Mouse (Mus musculus) thymus, adult 18-20 months (tissue): ENCODE results near the gene Hand1.
"Not testable (repeated sequence)": the region's sequence is repeated elsewhere in the genome, so short reads cannot be mapped to it uniquely, and the experiment has no call there.

Source experiments
- DNase-seq, 2 experiments: peaks; one replicate each; pipeline ENCODE4 v3.0.0; 2022; ENCODE audit warnings: mixed read lengths in 2 of 2

Gene Hand1

DNA sequence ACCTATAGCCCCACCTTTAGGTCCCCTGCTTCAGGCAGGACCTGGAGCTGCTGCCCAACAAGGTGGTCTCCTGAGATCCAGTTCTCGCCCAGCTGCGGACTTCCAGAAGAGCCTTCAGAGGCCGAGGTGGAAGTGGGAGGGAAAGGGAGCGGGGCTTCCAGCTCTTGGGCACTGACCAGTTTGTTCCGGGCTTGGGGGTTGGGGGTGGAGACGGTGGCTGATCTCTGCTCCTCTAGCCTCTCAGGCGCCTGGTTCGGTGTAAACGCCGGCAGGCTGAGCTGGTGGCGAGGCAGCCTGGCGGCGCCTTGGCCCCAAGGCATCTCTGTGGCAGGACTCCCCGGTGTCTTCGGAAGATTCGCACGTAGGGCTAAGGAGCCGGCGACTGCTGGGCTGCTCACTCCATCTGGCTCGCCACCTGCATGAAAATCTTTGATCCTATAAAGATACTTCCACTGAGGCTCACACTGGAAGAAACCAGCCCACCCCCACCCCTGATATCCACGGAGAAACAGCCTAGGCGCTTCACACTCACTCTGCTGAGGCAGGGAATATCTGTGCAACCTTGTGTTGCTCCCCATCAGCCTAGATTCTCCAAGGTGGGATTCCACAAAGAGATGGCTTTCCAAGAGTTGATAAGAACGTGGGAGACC, at the start of gene Hand1:
Gene Hand1 (minus strand): TSS at position 267 of the 650 bp plus-strand sequence.
- DNase-seq: no peak

DNA sequence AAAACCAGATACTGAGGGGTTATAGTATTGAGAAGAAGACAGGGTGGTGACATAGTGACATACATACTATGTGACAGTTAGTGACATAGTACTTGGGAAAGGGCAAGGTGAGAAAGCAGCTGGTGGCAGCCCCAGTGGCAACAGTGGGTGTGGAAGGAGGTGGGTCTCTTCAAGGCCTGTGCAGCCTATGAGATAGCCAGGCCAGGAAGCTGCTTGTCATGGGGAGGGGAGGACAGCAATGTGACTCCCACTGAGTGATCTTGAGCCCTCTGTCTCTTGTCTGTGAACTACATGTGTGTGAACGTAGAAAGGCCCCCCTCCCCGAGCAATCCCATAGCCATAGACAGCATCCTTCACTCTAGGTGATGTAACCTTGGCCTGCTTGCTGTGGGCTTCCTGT, 43.5 kb upstream of the Hand1 start:
- DNase-seq: no peak

DNA sequence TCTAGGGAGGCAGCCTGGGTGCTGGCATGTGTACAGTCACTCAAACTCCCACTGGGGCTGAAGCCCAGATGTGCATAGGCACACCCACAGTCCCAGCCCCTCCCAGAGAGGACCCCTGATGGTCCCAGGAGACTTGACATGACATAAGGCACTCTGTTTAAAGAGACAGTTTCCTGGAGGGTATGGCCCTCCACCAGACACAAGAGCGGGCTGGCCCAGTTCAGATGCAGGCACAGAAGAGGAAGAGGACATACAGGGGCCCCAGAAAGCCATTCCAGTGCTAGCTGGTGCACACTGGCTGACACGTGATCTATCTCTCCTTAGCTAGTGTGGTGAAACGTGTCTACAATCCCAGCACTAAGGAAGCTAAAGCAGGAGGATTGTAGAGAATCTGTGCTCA, 40.4 kb upstream of the Hand1 start:
- DNase-seq: no peak

DNA sequence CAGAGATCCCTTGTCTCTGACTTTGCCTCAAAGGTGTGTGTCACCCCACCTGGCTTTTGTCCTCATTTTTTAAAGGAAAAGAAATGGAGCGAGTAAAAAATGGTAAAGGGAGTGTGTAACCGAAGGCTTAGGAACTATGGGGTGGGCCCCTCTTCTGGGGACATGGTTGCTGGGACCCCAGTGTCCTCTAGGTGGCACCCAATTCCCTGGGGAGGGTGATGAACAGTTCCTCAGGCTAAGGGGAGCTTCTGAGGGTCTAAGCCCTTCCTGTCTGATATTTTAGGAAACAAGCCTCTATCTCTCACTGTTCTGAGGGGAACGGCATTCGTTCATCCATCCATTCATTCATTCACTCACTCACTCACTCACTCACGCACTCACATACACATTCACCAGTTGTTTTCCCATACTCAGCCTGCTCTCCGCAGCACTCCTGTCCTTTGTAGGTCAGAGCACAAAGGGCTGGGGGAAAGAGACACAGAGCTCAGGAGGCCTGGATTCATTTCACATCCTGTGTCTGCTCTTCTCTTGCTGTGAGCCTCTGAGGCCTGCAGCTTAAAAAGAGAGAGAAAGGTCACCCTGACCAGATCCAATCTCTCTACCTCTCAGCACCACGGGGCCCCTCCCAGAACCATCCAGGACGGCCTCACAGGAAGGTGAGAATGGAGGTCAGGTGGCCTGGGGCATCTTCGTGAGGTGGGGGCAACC, 36.3 kb upstream of the Hand1 start:
- DNase-seq: no peak

DNA sequence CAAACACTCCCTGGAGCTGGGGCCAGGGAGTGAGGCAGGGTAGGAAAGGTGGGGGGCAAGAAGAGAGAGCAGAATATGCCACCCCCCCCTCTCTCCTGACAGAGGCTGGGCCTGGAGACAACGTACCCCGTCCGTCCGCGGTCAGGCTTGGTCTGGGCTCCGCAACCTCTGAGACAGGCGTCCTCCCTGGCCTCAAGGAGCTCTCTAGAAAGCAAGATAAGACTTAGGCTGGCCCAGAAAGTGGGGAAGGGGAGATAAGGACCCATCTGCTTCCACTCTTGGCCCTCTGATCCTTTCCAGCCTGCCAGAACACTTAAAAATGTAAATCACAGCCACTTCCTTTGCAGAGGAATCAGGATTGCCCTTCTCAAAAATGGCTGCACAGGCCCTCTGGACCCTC, 33.8 kb upstream of the Hand1 start:
- DNase-seq: no peak

DNA sequence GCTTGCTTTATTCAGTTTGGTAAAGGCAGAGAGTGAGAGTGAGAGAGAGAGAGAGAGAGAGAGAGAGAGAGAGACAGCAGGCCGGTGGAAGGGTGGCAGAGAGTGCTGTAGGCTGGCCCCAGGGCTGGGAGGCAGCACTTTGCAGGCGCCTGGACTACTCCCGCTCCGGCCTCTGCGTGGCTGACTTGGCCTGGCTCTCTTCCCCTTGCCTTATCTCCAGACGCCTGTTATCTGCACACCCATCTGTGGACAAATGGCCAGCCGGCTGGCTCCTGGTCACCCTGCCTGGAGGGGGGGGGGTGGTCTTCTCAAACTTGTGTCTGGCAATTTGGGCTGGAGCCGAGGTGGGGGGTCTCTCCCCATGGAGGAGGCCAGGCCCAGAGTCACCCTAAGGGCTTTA, 32.0 kb upstream of the Hand1 start:
- DNase-seq: no peak

DNA sequence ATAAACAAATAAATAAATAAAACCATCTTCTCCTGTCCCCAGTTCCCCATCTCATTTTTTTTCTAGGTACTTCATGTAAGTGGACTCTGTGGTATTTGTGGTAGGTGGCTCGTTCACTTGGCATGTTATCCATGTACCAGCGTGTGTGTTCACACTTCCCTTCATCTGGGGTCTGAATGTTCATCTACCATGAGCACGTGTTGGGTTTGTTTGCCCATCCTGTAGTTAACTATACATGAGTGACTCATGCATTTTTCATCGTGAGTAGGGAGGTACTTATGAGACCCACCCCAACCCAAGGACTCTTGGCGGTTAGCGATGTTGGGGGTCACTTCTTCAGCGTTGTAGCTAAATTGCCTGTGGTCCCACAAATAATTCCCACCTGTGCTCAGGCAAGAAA, 29.5 kb upstream of the Hand1 start:
- no peak for DNase-seq

DNA sequence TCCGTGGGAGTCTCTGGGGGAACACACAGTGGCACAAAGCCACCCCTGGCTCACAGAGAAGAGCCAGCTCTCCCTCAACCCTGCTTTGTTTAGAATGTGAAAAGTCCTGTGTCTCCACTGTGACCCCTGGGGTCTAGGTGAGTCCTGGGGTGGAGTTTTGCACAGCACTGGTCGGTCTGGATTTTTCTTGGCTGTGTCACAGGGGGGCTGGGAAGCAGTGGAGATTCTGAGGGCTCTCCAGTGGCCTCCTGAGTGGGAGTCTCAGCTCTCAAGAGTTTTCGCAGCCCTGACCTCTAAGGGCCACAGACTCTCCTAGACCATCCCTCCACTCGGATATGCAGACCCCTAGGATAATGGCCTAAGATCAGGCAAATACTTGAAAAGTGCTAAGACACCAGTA, 25.1 kb upstream of the Hand1 start:
- DNase-seq: no peak

DNA sequence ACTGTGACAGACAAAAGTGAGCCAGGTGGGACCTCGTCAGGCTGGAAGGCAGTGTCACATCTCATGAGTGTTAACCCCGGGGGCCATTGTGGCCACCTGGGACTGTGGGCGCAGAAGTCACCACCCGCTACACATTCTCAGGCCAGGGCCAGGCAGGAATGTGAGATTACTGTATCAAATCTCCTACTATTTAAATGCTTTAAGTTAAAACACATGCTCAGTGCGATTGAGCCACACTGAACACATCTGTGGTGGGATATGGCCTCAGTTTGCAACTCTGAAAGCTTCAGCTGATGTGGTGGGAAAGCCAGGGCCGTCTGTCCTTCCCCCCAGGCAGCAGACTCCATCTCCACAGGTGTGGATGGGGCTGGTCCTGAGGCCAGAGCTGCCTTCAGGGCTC, 21.0 kb upstream of the Hand1 start:
- no peak for DNase-seq

DNA sequence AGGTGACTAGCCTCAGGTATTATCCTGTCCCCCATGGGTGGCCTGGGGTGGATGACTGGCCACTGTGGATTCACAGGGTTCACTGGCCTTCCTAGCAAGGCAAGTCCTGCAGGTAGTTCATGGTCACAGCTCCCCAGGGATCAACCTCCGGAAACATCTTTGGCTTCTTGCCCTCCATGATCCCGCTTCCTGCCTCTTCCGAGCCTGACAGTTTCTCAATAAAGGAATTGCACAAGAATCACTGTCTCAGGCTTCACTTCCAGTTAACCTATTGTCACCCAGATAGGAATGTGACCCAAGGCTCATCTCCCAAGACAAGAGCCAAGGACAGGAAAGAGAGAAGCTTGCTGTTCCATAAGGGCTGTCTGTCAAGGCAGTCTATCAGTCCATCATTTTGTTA, 18.3 kb upstream of the Hand1 start:
- no peak for DNase-seq

DNA sequence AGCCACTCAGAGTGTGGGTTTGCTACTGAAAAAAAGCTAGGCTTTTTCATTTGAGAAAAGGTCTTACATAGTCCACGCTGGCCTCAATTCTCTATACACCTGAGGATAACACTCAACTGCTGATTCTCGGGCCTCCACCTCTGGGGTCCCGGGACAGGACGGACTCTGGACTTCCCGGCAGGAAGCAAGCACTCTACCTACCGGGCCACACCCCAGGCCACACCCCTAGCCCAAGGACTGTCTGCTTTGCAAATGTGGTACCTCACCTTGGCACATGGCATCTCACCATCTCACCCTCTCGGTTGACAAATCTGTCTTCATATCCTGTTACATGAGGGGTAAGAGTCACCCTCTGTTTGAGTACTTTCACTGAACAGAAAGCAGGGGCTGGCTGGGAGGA, 17.7 kb upstream of the Hand1 start:
- DNase-seq: no peak

DNA sequence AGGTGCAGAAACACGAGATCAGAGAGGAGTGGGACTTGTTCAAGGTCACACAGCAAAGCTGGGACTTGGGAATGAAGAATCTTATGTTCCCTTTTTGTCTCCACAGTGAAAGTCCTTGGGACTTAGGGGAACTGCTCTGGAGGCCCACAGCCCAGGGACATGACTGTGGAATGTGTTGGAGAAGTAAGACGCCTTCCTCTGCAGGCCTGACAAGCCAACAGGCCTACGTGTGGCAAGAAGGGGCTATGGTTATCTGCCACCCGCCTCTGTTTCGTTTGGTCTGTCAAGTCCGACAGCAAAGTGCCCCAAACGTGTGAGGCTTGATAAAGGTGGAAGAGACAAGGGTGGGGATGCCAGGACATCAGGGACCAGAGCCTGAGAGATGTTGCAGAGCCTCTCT, 14.8 kb upstream of the Hand1 start:
- no peak for DNase-seq

DNA sequence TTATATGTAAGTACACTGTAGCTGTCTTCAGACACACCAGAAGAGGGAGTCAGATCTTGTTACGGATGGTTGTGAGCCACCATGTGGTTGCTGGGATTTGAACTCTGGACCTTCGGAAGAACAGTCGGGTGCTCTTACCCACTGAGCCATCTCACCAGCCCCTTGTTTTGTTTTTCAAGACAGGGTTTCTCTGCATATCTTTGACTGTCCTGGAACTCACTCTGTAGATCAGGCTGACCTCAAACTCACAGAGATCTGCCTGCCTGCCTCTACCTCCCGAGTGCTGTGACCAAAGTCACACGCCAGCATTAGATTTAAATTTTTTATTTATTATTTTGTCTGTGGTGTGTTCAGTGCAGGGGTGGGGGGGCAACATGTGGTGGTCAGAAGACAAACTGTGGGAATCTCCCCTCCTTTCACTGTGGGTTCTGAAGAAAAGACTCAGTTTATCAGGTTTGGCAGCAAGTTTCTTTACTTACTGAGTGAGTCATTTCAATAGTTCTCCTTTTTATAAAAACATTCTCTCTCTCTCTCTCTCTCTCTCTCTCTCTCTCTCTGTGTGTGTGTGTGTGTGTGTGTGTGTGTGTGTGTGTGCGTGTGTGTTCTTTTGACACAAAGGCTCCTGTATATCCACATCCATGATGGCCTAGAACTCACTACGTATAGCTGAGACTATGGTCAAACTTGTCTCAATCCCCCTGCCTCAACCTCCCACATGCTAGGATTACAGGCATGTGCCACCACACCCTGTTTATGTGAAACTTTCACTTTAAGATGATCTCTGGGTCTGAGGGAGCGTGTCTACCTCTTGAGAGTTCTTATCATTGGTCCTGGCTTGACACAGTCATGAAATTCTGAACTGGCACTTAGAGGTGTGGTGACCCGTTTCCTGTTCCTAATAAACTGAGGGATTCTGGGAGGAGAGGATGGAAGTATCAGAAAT, 14.1 kb upstream of the Hand1 start:
- DNase-seq: not testable (repeated sequence)

DNA sequence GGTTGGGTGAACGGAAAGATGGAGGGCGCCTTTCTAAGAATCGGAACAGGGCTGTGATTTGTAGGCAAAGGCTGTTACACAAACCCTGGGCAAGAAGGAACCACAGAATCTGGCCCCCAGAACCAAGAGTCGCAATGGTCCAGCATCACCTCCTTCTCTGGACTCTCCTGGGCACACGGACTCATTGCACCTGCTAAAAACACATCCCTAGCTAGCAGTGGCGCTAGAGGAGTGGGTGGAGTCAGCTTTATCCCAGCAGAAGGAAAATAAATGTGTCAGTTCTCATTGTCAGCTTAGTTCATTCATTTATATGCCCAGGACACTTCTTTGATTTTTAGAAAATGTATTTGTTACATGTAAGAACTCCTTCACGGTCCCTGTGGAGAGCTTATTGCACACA, 8.8 kb upstream of the Hand1 start:
- no peak for DNase-seq

DNA sequence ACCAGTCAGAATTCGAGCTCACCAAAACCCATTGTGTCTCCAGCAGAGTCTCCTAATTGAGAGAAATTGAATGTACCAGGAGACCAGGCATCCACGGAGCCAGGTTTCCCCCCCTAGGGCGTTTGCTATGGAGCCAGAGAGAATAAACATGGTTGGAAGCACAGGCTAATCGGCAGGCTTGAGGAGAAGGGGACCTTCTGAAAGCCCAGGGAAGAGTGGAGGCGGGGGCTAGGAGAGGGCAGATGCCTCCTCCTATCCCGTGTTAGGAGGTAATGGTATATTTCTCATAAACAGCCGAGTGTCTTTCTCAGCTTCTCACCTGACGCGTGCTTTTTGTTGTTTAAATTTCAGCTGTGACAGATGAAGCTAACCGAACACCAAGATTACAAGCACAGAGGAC, 8.4 kb upstream of the Hand1 start:
- no peak for DNase-seq

DNA sequence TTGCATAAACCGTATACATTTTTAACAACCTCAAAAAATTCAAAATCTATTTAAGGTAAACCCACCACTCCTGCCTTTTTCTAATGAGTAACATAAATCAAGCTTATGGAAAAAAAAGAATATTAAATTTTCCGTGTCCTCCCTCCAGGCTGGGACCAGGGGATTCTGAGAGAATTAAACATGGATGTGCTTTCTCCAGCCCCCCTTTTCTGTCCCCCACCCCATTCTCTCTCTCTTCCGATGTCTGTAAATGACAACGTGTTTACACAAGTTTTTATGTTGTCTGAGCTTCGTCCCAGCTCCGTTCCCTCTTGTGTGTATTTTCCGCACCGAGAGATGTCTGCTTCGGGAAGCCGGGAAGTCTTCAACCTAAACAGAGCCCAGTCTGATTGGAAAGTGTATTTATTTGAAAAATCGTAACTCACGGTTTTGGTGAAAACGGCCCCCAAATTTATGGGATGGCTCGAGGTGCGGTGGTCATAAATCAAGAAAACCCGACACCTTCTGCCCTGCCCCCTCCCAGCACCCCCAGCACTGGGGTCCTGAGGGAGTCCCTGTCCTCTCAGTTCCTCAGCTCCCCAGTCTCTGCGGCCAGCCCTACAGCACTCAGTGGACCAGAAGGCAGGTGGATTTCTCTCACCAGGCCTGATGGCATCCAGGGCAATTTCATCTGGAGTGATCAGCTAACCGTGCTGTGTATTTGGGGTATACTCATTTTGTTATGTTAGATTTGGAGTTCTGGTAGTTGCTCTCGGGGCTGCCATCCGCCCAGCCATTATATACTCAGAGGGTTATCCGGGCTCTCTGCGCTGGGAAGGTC, 5.5 kb upstream of the Hand1 start:
- DNase-seq: no peak

DNA sequence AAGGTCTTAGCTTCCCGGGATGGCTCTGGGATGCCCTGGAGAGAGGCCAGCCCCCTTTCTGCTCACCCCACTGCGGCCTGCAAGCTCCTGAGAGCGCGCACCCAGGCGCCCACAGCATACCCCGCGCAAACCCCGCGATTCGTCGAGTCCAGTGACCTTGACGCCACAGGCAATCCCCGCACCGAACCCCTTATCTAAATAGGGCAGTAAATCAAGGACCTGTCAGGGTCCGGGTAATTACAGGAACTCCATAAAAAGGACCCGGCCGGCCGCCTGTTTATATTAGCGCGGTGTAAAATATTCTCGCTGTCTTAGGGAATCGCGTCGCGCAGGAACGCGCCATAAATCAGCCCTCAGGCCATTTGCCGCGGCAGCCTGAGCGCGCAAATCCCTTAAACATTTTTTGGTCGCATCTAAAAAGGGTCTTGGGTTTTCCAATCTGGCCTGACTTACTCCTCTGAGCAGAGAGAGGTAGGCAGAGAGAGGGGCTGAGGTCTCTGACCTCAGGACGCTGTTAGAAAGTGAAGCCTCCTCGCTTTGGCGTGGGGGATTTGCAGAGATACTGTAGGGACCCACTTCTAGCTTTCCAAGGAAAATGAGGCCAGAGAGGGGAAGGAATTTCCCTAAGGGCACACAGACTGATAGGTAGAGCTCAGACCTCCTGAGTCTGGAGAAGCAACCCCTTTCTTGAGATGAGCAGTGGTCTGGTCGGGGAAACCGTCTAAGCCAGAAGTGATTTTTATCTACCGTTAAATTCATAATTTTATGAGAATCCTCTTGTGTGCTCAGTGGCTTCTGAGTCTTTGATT, 4.5 kb upstream of the Hand1 start:
- no peak for DNase-seq

DNA sequence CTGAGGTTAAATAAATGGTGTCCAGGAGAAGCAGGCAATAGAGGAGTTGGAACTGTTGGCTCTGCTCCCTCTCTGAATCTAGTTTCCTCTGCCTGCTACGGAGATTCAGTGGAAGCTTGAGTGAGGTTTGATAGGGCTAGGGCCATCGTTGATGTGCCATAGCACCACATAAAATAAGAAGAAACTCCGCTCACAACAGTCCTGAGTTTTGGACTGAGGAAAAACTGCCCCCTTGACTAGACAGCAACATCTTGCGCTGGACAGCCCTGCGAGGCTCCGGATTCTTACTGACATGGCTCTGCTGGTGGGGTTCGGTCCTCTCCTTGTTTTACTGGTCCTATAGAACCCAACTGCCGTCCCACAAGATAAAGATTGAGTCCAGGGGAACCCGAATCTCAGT, 3.8 kb upstream of the Hand1 start:
- DNase-seq: no peak

DNA sequence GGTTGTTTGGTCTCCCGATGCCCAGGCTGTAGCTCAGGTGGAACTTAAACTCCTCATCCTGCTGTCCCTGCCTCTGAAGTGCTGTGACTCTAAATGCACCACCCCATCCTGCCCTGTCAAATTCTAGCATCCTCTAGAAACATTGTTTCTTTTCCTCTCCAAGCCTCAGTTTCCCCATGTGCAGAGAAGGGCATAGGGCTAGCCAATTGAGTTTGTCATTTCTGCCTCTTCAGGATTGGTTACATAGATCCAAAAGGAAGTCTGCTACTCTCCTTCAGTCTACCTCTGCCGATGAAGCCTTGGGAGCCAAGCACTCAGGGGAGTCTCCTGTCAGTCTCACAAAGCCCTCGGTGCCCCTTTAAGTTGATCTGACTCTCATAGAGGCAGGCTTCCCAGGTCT, 3.3 kb upstream of the Hand1 start:
- no peak for DNase-seq

DNA sequence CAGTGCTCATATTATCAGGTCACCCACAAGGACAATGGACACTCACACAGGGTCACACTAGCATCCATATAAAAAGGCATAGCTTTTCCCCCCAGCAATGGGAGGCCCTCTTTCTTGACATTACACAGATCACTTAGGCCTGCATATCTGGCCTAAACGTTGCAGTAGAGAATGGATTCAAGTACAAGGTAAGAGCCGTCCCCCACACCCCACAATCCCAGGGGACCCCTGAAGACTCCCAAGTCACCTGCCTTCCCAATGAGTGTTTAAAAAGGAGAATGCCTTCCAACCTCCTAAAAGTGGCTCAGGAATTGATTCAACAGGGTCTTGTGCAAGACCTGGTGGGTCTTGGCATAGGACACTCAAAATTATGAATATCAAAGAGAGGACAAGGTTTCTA, 2.7 kb upstream of the Hand1 start:
- DNase-seq: no peak

DNA sequence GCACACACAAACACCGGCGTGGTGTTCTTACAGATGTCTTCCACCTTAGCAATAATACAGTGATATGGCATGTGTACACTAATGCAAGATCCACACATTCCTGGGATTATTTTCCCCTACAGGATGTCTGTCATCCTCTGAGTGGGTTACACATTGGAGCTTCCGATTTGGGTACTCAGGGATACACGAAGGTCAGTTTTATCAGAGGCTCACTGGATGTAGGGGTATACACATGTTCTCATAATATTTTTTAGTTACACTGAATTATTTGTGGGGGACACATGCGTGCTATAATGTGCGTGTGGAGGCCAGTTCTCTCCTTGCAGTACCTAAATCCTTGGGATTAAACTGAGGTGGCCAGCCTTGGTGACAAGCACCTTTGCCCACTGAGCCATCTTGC, 1.4 kb upstream of the Hand1 start:
- no peak for DNase-seq
